ENCODE assay signal across 18 mouse cellular contexts in the genomic region with DNA sequence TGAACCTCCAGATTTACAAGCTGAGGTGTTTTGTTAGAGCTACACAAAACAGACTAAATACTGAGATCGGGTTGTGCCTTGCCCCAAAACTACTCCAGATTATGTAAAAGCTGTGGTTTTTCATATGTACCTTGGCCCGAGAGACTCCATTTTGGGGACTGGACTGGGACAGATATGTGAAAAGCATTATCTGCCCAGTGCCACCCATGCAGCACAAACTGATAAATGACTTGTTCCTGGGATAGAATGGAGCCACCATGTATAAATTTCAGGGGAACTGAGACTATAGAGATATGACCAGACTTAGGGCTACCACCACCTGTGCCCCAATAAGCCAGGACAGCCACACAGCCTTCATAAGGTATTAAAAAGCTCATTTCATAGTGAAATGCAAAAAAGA. TPM values are rescaled to one million over a fixed set of nuclear protein-coding genes. Genes with fewer than 3 reads are reported as not detected.
DNase-seq lines count a peak whose midpoint lies in the region; ATAC-seq and TF ChIP-seq lines count a peak whose summit lies in the region.
"Had no signal": no experiment of that assay in that cellular context is flagged by ENCODE, and none has a peak within 500 bp of the region (broad histone marks: within the 10 kb centered on the region; RNA-seq: fewer than 3 reads in every experiment).

No protein-coding gene starts in this region.

- no peaks in the 10 kb centered on the region for H3K9me3 ChIP-seq in liver, embryonic 14.5 days (ENCODE audit: control insufficient read depth, low read length)
- H3K9me3 ChIP-seq: embryonic facial prominence, embryonic 10.5 days; forebrain, embryonic 13.5 days; heart, embryonic 12.5 days; hindbrain, embryonic 10.5 days had no signal

- H3K36me3 ChIP-seq in liver, embryonic 14.5 days (replicated peaks; ENCODE audit: control insufficient read depth, insufficient read depth, low read depth) = no peaks in the 10 kb centered on the region
- H3K36me3 ChIP-seq: embryonic facial prominence, embryonic 10.5 days; heart, embryonic 12.5 days; hindbrain, embryonic 10.5 days had no signal

- H3K4me1 ChIP-seq in liver, embryonic 14.5 days (replicated peaks; ENCODE audit: control insufficient read depth in 2 of 2, insufficient read depth in 2 of 2, low read length in 1 of 2) = peaks cover 28 to 29% of the 10 kb centered on the region in 2 experiments
- H3K4me1 ChIP-seq in cerebellum, adult 2 months (ENCODE audit: control insufficient read depth, insufficient read depth, low read length) = no peaks in the 10 kb centered on the region

- peak overlapping the region; percentile 22; the same call in 1 of the 2 replicates for H3K4me2 ChIP-seq in liver, embryonic 14.5 days (ENCODE audit: low read depth)
- H3K4me2 ChIP-seq: forebrain, embryonic 13.5 days; heart, embryonic 12.5 days; hindbrain, embryonic 14.5 days had no signal

- TF ChIP-seq POLR2A in cerebellum, adult 2 months (IDR thresholded peaks at IDR 0.05; ENCODE audit: borderline replicate concordance, insufficient read depth, low read length) = no peak

- peaks cover 12% of the 10 kb centered on the region for H3K27me3 ChIP-seq in liver, embryonic 14.5 days (ENCODE audit: control insufficient read depth, insufficient read depth, low read length)
- no peaks in the 10 kb centered on the region for H3K27me3 ChIP-seq in cerebellum, adult 2 months (ENCODE audit: control insufficient read depth, insufficient read depth, low read length)
- H3K27me3 ChIP-seq: heart, embryonic 12.5 days had no signal

- DNase-seq in c-Kit-negative CD71-positive TER-119-positive erythroid progenitor cells, embryonic 14.5 days (ENCODE audit: low read depth, low spot score) = peak; percentile 22
- DNase-seq in liver = peak; percentile 59
- DNase-seq in liver, embryonic 14.5 days (ENCODE audit: low read depth in 3 of 3, low spot score in 3 of 3) = peak; percentile 55 to 68 (median 64)
- DNase-seq in adrenal gland, postnatal 25 days = no peak
- DNase-seq in right cerebral cortex, adult 2 months (ENCODE audit: low spot score in 2 of 2) = no peak
- no peak for DNase-seq in cerebellum, adult 2 months
- DNase-seq: adrenal gland, postnatal 10 days; cerebellum, adult 11-12 months; cerebellum, adult 9-11 months; forebrain, postnatal 0 days; gastrocnemius, postnatal 14 days had no signal

- TF ChIP-seq CTCF in liver, embryonic 14.5 days (IDR thresholded peaks at IDR 0.05; ENCODE audit: low read depth) = no peak
- no peak for TF ChIP-seq CTCF in cerebellum, adult 2 months (IDR thresholded peaks at IDR 0.05; ENCODE audit: borderline replicate concordance, insufficient read depth, low read depth, low read length)

- peak; percentile 89 for TF ChIP-seq EP300 in liver, embryonic 14.5 days (IDR thresholded peaks at IDR 0.05; ENCODE audit: low read depth)

- 16% methylated on average over 2 of the region's 2 CpGs for WGBS in liver, embryonic 14.5 days (ENCODE audit: insufficient replicate concordance)
- WGBS in cerebellum, adult 2 months = 94% methylated on average over 2 of the region's 2 CpGs

- peak overlapping the region; percentile 30 for H3K27ac ChIP-seq in liver, embryonic 14.5 days
- H3K27ac ChIP-seq in cerebellum, adult 2 months (ENCODE audit: insufficient read depth, low read length) = no peak overlapping the region
- H3K27ac ChIP-seq: embryonic facial prominence, embryonic 10.5 days; forebrain, embryonic 13.5 days; heart, adult 2 months; hindbrain, embryonic 10.5 days; hindbrain, embryonic 14.5 days had no signal

- peak; percentile 93 for ATAC-seq in liver, embryonic 14.5 days (ENCODE audit: insufficient read depth)
- ATAC-seq in megakaryocyte-erythroid progenitor cell, adult 5-6 weeks (replicated peaks; ENCODE audit: low FRiP score, low TSS enrichment, poor library complexity, severe bottlenecking) = 0 out of 2 replicates have a peak, but pooled peaks have one; percentile 50
- ATAC-seq: forebrain, embryonic 13.5 days; forebrain, postnatal 0 days had no signal

- H3K9ac ChIP-seq in liver, embryonic 14.5 days (replicated peaks) = no peak overlapping the region
- H3K9ac ChIP-seq: forebrain, embryonic 13.5 days; forebrain, postnatal 0 days; heart, embryonic 12.5 days; hindbrain, embryonic 14.5 days had no signal

- H3K4me3 ChIP-seq in liver, embryonic 14.5 days (ENCODE audit: insufficient read depth in 1 of 2, low read depth in 2 of 2, low read length in 2 of 2) = no peak overlapping the region
- H3K4me3 ChIP-seq in cerebellum, adult 2 months (replicated peaks; ENCODE audit: insufficient read depth, low read depth, low read length) = no peak overlapping the region
- H3K4me3 ChIP-seq: embryonic facial prominence, embryonic 10.5 days; forebrain, embryonic 13.5 days; heart, adult 2 months; heart, embryonic 12.5 days; hindbrain, embryonic 10.5 days had no signal

RNA-seq across cellular contexts. Expression of gene Elac2, which starts 16.2 kb away (rescaled TPM):
- 8.5 and 12.1 TPM in 2 replicates for polyA plus RNA-seq in liver, embryonic 14.5 days (2012; rRNA removed)
- 13.0 and 14.5 TPM in 2 replicates for polyA plus RNA-seq in liver, embryonic 14.5 days (2014; fragmentation: Nextera tagmentation; extraction: Ambion mirVana)
- total RNA-seq in megakaryocyte-erythroid progenitor cell, adult 5-6 weeks (2014; fragmentation: Nextera tagmentation) = 40.9 and 46.6 TPM in 2 replicates
- total RNA-seq in megakaryocyte-erythroid progenitor cell, adult 5-6 weeks (2017) = 49.8 and 59.7 TPM in 2 replicates
- 38.1 and 53.4 TPM in 2 replicates for total RNA-seq in adrenal gland, postnatal 25 days (2021)
- polyA plus RNA-seq in cerebellum, adult 2 months (2012; rRNA removed) = 31.0 and 31.2 TPM in 2 replicates

Comparison
In these comparisons a context has a peak if more than half of its experiments do, and no peak if none do; other contexts are left out.
1. DNase-seq: peak in c-Kit-negative CD71-positive TER-119-positive erythroid progenitor cells, embryonic 14.5 days (single experiment), liver (single experiment) and liver, embryonic 14.5 days (3 of 3); none in adrenal gland, postnatal 25 days (single experiment), right cerebral cortex, adult 2 months (0 of 2) and cerebellum, adult 2 months (0 of 2).